Mouse (Mus musculus) left cerebral cortex, postnatal 14 days (tissue): ENCODE results near the gene Tbx3. TPM values are rescaled to one million over a fixed set of nuclear protein-coding genes. Genes with fewer than 3 reads are reported as not detected.

Source experiments
- total RNA-seq, 2 experiments: library from RNA; stranded (reverse); gene quantifications; 2 replicates each; pipeline ENCODE4 v1.2.3; 2021

The Tbx3 gene
- total RNA-seq, 2 experiments from 2014 or later = 3.6 to 5.0 TPM

Other genes starting within 250 kb of the Tbx3 start
- not detected for gene Tbx5, start 162.0 kb downstream of the Tbx3 start, total RNA-seq